Mouse (Mus musculus) lung, postnatal 14 days (tissue): ENCODE measurements around the gene Man1c1.

Source experiments
- DNase-seq: peaks from one replicate; pipeline ENCODE4 v3.0.0; 2021

Gene Man1c1

DNA sequence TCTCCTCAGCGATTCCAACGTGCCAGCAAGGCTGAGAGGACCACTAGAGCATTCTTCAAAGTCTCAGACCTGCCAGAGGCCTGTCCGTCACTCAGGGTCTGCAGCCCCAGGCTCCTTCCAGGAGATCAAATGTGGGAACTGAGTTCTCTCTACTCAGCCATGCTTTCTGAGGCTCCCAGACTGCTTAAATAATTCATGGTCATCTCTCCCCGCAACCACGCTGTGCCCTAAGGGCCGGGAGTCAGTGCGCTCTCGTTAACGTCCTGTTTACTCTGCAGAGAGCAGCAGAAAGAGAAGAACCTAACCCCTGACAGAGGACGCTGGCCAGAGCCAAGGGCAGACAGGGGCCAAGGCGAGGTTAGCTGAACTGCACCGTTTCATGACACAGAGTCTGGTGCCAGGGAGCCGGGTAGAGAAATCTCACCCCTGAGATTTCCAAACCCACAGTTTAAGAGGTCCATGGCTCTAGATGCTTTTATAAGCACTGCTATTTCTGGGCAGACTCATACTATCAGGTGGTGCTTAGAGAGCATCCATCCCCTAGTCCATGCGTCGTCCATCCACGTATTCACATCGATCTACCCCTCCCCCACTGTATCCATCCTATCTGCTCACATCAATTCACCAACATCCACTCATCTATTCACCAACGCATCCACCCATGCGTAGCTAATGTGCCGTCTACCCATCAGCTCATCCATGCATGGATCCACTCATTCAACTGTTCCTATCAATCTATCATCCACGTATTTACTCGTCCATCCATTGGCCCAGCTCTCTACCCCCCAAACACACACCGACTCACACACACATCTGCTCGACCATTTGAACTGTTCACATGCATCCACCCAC lies 131.4 kb downstream of the Man1c1 start:
- no peak for DNase-seq

GRCm38 (mm10) chr4:134570704-134571451 lies 133.2 kb downstream of the Man1c1 start:
- no peak for DNase-seq

DNA sequence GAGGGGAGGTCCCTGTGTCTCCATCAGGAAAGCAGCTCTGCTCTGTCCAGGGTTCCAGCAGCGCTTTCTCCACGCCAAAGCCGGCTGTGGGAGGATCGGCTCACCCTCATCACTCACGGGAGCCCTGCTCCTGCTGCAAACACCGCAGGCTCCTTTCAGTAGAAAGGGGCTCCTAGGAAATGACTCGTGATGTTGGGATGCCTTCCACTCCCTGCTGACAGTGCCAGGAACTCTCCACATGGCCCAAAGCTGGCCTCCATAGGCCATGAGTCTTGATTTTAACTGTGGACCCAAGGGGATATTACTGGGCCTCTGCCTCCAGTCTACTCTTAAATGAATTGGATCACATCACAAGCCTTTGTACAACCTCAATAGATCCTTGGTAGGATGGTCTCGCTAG lies 134.3 kb downstream of the Man1c1 start:
- no peak for DNase-seq

DNA sequence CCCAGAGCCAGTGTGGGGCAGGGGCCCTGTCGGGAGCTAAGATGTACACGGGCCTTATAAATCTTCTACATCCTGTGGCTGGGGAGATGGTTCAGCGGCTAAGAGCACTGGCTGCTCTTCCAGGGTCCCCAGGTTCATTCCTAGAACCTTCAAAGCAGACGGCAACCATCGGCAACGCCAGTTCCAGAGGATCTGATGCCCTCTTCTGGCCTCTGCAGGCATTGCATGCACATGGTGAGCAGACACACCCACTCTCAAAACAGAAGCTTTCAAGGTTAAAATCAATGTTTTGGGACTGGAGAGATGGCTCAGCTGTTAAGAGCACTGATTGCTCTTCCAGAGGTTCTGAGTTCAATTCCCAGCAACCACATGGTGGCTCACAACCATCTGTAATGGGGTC lies 134.9 kb downstream of the Man1c1 start:
- no peak for DNase-seq

GRCm38 (mm10) chr4:134567377-134568226 lies 136.5 kb downstream of the Man1c1 start:
- DNase-seq, result no peak

GRCm38 (mm10) chr4:134564093-134564492 lies 140.0 kb downstream of the Man1c1 start:
- no peak for DNase-seq

GRCm38 (mm10) chr4:134563624-134564023 lies 140.5 kb downstream of the Man1c1 start:
- DNase-seq, result no peak

DNA sequence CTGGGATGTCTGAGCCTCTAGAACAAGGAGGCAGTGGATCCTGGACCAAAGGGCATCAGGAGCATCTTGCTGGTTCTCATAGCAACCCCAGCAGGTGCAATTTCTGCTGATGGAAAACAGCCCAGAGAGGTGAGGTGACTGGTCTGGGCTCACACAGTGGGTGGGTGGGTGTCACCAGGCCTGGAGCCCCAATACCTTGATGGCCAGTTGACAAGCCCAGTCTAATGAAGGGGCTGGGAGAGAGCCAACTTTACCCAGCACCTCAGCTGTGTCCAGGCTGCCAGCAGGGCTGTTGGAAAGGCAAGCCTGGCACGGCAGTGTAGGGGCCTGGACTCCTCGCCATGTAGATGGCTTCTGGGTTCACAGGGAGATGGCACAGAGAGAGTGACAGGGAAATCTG lies 142.1 kb downstream of the Man1c1 start:
- no peak for DNase-seq

DNA sequence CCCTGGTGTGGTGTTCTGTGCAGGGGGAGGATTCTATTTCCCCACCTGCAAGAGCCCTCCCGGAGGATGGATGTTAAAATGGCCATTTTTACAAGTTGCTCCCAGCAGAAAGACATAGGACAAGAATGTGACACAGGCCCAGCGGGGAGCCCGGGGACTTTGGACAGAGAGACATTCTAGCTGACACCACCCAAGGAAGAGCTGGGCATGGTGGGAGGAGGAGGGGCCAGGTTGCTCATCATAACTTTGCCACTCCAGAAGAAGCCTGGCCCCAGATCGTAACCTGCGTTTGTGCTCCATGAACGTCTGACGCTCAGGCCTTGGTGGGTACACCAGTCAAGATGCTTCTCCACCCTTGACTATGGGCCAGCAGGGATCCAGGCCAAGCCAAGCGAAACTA lies 143.4 kb downstream of the Man1c1 start:
- DNase-seq, result no peak

GRCm38 (mm10) chr4:134559154-134559553 lies 144.9 kb downstream of the Man1c1 start:
- DNase-seq, result no peak

- DNase-seq, result no peak
These were observed 145.4 kb downstream of the Man1c1 start for GRCm38 (mm10) chr4:134558570-134559113.

DNA sequence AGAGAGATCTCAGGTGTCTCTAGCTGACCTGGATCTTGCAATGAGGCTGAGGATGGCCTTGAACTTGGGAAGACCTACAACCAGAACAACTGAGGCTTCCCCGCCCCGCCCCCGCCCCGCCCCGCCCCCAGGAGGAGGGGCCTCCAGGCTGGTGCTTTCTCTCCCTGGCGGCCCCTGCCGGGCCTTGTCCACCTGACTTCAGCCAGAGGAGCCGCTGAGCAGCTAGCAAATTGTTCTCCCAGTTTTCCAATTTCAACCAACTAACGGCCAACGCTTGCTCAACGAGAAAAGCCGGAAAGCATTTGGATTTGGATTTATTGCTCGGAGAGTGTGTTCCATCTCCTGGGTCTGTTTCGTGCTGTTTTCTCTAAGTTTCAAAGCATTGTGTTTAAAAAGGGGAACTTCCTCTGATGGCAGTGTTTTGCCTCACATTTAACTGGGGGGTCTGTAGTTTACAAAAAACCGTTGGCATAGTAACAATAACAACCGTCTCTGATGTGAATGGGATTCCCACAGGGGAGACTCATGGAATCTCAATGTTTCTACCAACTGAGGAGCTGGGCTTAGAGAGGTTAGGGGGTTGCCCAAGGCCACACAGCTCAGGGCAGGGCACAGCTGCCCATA lies 146.4 kb downstream of the Man1c1 start:
- peak; percentile 15 for DNase-seq

DNA sequence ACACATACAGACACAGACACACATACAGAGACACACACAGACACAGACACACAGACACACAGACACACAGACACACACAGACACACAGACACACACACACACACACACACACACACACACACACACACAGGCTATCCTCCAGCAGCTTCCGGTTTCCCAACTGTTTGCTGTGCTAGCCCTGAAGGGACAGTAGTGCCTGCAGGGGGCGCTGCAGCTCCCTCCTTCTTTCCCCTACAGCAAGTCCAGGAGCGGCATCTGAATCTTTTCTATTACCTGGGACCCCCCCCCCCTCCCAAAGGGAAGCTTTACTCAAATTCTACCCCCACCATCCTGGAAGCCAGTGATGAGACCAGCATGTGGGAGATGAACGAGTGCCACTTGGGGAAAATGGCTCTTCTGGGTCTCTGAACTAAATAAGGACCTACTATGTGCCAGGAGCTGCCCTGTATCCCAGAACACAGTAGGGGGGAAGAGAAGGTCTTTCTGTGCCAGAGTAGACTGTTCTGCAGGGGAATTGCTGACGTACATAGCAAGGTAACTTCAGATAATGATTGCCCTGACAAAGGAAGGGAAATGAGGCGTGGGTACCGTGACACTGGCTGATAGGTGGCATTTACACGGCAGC lies 148.0 kb downstream of the Man1c1 start:
- no peak for DNase-seq

DNA sequence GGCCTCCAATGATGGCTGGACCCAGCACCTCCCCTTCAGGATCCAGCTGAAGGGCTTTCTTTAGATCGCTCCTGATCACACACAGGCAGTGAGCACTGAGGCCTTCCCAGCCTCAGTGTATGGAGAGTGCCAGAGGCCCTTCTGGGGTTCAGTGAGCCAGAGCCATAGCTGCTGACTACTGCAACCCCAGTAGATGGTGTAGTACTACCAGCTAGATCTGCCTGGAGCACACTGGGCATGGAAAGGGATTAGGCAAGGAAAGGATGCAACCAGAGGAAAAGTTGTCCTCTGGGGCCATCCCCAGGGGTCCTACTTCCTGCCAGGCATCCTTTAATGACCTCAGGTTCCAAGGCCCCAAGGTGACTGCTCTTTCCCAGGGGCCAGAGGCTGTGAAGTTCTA lies 150.5 kb downstream of the Man1c1 start:
- no peak for DNase-seq

- peak; percentile 77 for DNase-seq
These were observed 152.4 kb downstream of the Man1c1 start, which contains the start of gene Selenon for GRCm38 (mm10) chr4:134551494-134552316. Gene Selenon, minus strand, starts transcription at chr4:134552166.

DNA sequence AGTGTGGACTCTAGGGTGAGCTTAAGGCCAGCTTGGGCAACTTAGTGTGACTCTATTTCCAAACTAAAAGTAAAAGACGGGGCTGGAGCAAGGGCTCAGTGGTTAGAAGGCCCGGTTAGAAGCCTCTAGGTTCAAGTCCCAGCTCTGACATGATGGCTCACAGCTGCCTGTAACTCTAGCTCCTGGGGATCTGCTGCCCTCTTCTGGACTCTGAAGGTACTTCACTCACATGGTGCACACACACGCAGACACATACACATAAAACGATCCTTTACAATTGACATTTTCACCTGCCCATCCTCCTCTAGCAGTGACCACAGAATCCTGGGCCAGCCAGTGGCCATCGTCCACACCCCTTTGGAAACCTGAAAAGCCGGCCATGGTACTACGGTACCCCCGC lies 154.2 kb downstream of the Man1c1 start:
- DNase-seq, result no peak

DNA sequence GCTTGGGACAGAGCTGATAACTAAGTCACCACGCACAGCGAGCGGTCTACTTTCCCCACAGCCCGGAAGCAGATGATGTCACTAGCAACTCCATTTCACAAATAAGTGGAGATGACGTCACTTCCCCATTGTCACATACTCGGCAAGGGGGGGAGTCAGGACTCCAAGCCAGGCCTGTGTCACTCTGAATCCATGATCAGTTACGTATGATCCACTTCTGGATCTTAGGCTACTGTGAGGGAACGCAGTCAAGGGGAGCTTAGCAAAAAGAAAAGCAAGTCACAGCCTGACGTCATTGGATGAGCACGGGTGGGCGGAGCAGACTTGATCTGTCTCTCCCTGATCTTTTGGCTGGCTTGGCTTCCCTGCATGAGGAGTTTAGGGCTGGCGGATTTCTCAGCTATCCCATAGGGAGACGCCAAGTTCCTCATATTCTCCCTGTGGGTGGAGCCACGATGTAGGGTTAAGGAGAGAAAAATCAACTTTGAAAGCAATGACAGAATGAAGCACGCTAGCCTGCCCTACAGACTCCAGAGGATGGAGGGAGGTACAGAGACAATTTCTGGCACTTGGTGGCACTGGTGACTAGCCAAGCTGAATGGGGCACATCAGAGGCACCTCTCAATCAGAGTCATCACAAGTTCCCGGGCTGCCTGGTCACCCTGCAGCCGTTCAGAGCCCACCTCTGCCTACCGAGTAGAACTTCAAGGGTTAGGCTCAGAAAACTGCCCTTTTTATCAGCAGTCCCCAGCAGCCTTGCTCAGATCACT lies 155.7 kb downstream of the Man1c1 start:
- peak; percentile 14 for DNase-seq

DNA sequence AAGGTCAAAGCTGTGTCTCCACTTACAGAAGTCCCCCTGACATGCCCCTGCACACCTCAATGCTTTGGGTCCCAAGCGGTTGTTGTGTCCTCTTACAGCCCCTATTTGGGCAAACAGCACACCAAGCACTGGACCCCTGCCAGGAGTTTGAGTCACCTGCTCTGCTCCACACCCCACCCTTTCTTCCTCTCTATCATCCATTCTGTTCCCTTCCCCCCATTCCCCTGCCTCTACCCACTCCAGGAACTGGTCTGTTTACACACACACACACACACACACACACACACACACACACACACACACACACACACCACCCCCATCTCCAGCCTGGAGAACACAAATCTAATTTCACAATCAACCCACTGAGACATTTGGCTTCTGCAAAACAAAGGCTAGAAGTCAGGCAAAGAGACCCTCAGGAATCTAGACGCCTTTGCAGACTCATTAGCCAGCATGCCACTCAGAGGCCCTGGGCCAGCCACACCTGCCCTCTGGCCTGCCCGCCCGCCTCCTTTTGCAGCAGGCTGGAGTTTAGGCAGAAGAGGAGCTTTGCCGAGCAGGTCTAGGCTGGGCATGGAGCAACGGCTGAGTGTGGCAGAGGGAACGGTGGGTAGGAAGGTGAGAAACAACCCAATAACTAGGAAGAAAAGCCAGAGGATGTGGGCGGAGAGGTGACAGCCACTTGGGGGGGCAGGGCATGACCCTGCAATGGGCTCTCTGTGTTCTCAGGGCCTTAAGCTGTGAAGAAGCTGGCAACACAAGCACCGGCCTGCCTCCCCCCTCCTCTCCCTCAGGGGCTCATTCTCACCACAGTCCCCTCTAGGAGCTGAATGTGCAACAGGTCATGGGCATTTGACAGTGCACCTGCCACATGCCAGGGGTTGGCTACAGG lies 157.0 kb downstream of the Man1c1 start:
- peak; percentile 59 for DNase-seq

DNA sequence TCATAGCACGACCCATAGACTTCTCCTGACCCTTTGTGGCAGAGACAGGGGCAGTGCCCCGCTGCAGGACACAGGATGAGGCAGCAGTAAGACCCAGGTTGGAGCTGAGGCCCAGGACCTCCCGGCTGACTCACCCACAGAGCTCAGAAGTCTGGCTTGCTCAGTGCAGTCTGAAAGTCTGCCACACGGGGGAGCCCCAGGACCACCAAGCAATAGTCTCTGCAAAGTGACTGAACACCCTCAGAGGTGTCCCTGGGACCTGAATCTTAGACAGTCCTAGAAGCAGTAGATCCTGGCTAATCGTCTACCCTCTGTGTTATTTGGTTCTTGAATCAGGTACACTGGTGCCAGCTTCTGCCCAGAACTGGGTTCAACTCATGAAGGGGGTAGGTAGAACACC lies 160.8 kb downstream of the Man1c1 start:
- DNase-seq, result peak; percentile 97
